Mouse (Mus musculus): Measurements from ENCODE around the gene Nedd9. TPM values are rescaled to one million over a fixed set of nuclear protein-coding genes. Genes with fewer than 3 reads are reported as not detected.

Nedd9 gene
- total and polyA plus RNA-seq, 3 experiments, result 0.15 to 0.25 TPM; not detected in 1

GRCm38 (mm10) chr13:41515749-41516148, 28.6 kb upstream of the Nedd9 start:
- Histone ChIP-seq H3K9me3 (replicated peaks; ENCODE audit: insufficient read depth, low read length) (no peaks in the 10 kb centered on the region), H3K4me3 (ENCODE audit: control insufficient read depth in 1 of 2, insufficient read depth in 1 of 2, low read depth in 2 of 2, low read length in 2 of 2) (no peak overlapping the region), H3K4me1 (ENCODE audit: control insufficient read depth in 1 of 2, insufficient read depth in 2 of 2, low read length in 2 of 2) (no peaks in the 10 kb centered on the region), H3K27me3 (ENCODE audit: control insufficient read depth in 1 of 2, insufficient read depth in 2 of 2, low read length in 2 of 2) (no peaks in the 10 kb centered on the region), H3K79me2 (ENCODE audit: control insufficient read depth, insufficient read depth, low read length, poor library complexity) (no peaks in the 10 kb centered on the region), H3K27ac (ENCODE audit: control insufficient read depth, low read depth, low read length) (no peak overlapping the region), H3K9ac (ENCODE audit: control insufficient read depth, low read depth, low read length, poor library complexity, severe bottlenecking) (no peak overlapping the region), H3K36me3 (ENCODE audit: control insufficient read depth in 1 of 2, insufficient read depth in 2 of 2, low read length in 2 of 2) (no peaks in the 10 kb centered on the region)
- TF ChIP-seq MYB (IDR thresholded peaks at IDR 0.05; ENCODE audit: low read depth, low read length) (no peak), EP300 (IDR thresholded peaks at IDR 0.05; ENCODE audit: low read depth in 1 of 2, low read length in 2 of 2) (no peak), CHD2 (IDR thresholded peaks at IDR 0.05; ENCODE audit: low read length) (no peak), RAD21 (IDR thresholded peaks at IDR 0.05; ENCODE audit: low read depth, low read length) (no peak), MAX (IDR thresholded peaks at IDR 0.05; ENCODE audit: low read length) (no peak), MEF2A (IDR thresholded peaks at IDR 0.05; ENCODE audit: extremely low read depth, insufficient replicate concordance, low read depth, low read length, poor library complexity, severe bottlenecking) (no peak), POLR2A (IDR thresholded peaks at IDR 0.05; ENCODE audit: control insufficient read depth in 1 of 2, insufficient read depth in 1 of 2, low read depth in 1 of 2, low read length in 2 of 2, poor library complexity in 1 of 2) (no peak), HCFC1 (IDR thresholded peaks at IDR 0.05; ENCODE audit: low read depth, low read length) (no peak), MAFK (IDR thresholded peaks at IDR 0.05; ENCODE audit: borderline replicate concordance, low read depth, low read length) (no peak), NRF1 (IDR thresholded peaks at IDR 0.05; ENCODE audit: insufficient read depth, low read depth, low read length, poor library complexity, severe bottlenecking) (no peak), JUND (IDR thresholded peaks at IDR 0.05; ENCODE audit: low read depth, low read length) (no peak), POLR2AphosphoS5 (IDR thresholded peaks at IDR 0.05; ENCODE audit: borderline replicate concordance, low read depth, low read length) (no peak)
- no peak for DNase-seq (ENCODE audit: low read depth, low spot score)

GRCm38 (mm10) chr13:41514918-41515317, 27.8 kb upstream of the Nedd9 start:
- H3K9me3 ChIP-seq (replicated peaks; ENCODE audit: insufficient read depth, low read length), result no peaks in the 10 kb centered on the region
- H3K27ac ChIP-seq (ENCODE audit: control insufficient read depth, low read depth, low read length), result no peak overlapping the region
- DNase-seq (ENCODE audit: low read depth, low spot score), result no peak
- H3K4me1 ChIP-seq (ENCODE audit: control insufficient read depth in 1 of 2, insufficient read depth in 2 of 2, low read length in 2 of 2), result no peaks in the 10 kb centered on the region
- TF ChIP-seq E2F4 (IDR thresholded peaks at IDR 0.05; ENCODE audit: borderline replicate concordance, low read depth, low read length) (no peak), SIN3A (IDR thresholded peaks at IDR 0.05; ENCODE audit: low read length) (no peak), ZMIZ1 (IDR thresholded peaks at IDR 0.05; ENCODE audit: low read depth, low read length) (no peak), ZC3H11A (IDR thresholded peaks at IDR 0.05; ENCODE audit: low read depth, low read length) (no peak), BHLHE40 (IDR thresholded peaks at IDR 0.05; ENCODE audit: borderline replicate concordance, low read depth, low read length) (no peak), POLR2AphosphoS2 (IDR thresholded peaks at IDR 0.05; ENCODE audit: low read length) (no peak), MYB (IDR thresholded peaks at IDR 0.05; ENCODE audit: low read depth, low read length) (no peak), MXI1 (IDR thresholded peaks at IDR 0.05; ENCODE audit: low read depth, low read length) (no peak), MAFK (IDR thresholded peaks at IDR 0.05; ENCODE audit: borderline replicate concordance, low read depth, low read length) (no peak), HCFC1 (IDR thresholded peaks at IDR 0.05; ENCODE audit: low read depth, low read length) (no peak), MAZ (IDR thresholded peaks at IDR 0.05; ENCODE audit: low read depth, low read length) (no peak), USF2 (IDR thresholded peaks at IDR 0.05; ENCODE audit: borderline replicate concordance in 1 of 2, insufficient read depth in 1 of 2, low read depth in 1 of 2, low read length in 2 of 2) (no peak), CTCF (IDR thresholded peaks at IDR 0.05 in 2 of 3, conservative IDR thresholded peaks at IDR 0.05 in 1 of 3; ENCODE audit: control insufficient read depth in 1 of 3, insufficient read depth in 1 of 3, low read depth in 2 of 3, low read length in 3 of 3, poor library complexity in 1 of 3, severe bottlenecking in 1 of 3) (no peak)
- H3K27me3 ChIP-seq (ENCODE audit: control insufficient read depth in 1 of 2, insufficient read depth in 2 of 2, low read length in 2 of 2), result no peaks in the 10 kb centered on the region
- no peak overlapping the region for H3K4me3 ChIP-seq (ENCODE audit: control insufficient read depth in 1 of 2, insufficient read depth in 1 of 2, low read depth in 2 of 2, low read length in 2 of 2)
- no peak overlapping the region for H3K9ac ChIP-seq (ENCODE audit: control insufficient read depth, low read depth, low read length, poor library complexity, severe bottlenecking)
- H3K79me2 ChIP-seq (ENCODE audit: control insufficient read depth, insufficient read depth, low read length, poor library complexity), result no peaks in the 10 kb centered on the region
- no peaks in the 10 kb centered on the region for H3K36me3 ChIP-seq (ENCODE audit: control insufficient read depth in 1 of 2, insufficient read depth in 2 of 2, low read length in 2 of 2)
